Mouse (Mus musculus) stomach, embryonic 15.5 days (tissue): Measurements from ENCODE around the gene Ssh1. TPM values are rescaled to one million over a fixed set of nuclear protein-coding genes. Genes with fewer than 3 reads are reported as not detected.

ENCODE experiments used
- ATAC-seq: fragments of 200-750 bp; cut with Nextera tagmentation; 2 replicates; pipeline ENCODE4 v1.8.0; 2017; ENCODE audit warnings: low read depth, moderate number of reproducible peaks, moderate TSS enrichment; ENCODE audit not compliant: insufficient read depth, low FRiP score
- H3K27ac ChIP-seq: fragments of 300-500 bp; sonication (generic); 2 replicates; pipeline ENCODE4 v1.5.1; 2015; ENCODE audit warnings: mild to moderate bottlenecking, inconsistent platforms
- H3K27me3 ChIP-seq: fragments of 300-500 bp; sonication (generic); replicated peaks from 2 replicates; pipeline ENCODE4 v1.6.1; 2015; ENCODE audit warnings: inconsistent platforms
- H3K36me3 ChIP-seq: fragments of 300-500 bp; sonication (generic); 2 replicates; pipeline ENCODE4 v1.6.1; 2015; ENCODE audit warnings: inconsistent platforms
- H3K4me1 ChIP-seq: fragments of 300-500 bp; sonication (generic); 2 replicates; pipeline ENCODE4 v1.6.1; 2015; ENCODE audit warnings: inconsistent platforms
- H3K4me2 ChIP-seq: fragments of 300-500 bp; sonication (generic); 2 replicates; pipeline ENCODE4 v1.6.1; 2015; ENCODE audit warnings: mild to moderate bottlenecking, inconsistent platforms
- H3K4me3 ChIP-seq: fragments of 300-500 bp; sonication (generic); replicated peaks from 2 replicates; pipeline ENCODE4 v1.5.1; 2015; ENCODE audit warnings: inconsistent platforms
- H3K9ac ChIP-seq: fragments of 300-500 bp; sonication (generic); 2 replicates; pipeline ENCODE4 v1.6.1; 2015; ENCODE audit warnings: inconsistent platforms
- H3K9me3 ChIP-seq: fragments of 300-500 bp; sonication (generic); 2 replicates; pipeline ENCODE4 v1.6.1; 2016; ENCODE audit warnings: inconsistent platforms
- WGBS: fragments of 180-500 bp; shearing (Covaris S2); methylation state at CpG from one replicate; pipeline ENCODE4 v1.1.7; 2015; 5-methylcytosine and 5-hydroxymethylcytosine counted together
- polyA plus RNA-seq: library from polyadenylated mRNA; unstranded; fragments of >200 nt; fragmentation: Nextera tagmentation; extraction: Ambion mirVana; gene quantifications from 2 replicates; pipeline ENCODE4 v1.2.1, GENCODE M21; 2015

Gene Ssh1
- polyA plus RNA-seq, 1 experiment from 2014 or later: 13.7 TPM

- ATAC-seq: no peak
- H3K4me2 ChIP-seq: no peak overlapping the region
- H3K4me3 ChIP-seq: no peak overlapping the region
- no peak overlapping the region for H3K27ac ChIP-seq
- H3K9ac ChIP-seq: no peak overlapping the region
- peaks cover 10% of the 10 kb centered on the region; the same call in 1 of the 2 replicates for H3K36me3 ChIP-seq
- H3K27me3 ChIP-seq: no peaks in the 10 kb centered on the region
- H3K9me3 ChIP-seq: no peaks in the 10 kb centered on the region
- 82% methylated on average over 8 of the region's 8 CpGs for WGBS
- H3K4me1 ChIP-seq: peaks cover 33% of the 10 kb centered on the region
Measured at GRCm38 (mm10) chr5:113976597-113976996, 17.1 kb downstream of the Ssh1 start.

DNA sequence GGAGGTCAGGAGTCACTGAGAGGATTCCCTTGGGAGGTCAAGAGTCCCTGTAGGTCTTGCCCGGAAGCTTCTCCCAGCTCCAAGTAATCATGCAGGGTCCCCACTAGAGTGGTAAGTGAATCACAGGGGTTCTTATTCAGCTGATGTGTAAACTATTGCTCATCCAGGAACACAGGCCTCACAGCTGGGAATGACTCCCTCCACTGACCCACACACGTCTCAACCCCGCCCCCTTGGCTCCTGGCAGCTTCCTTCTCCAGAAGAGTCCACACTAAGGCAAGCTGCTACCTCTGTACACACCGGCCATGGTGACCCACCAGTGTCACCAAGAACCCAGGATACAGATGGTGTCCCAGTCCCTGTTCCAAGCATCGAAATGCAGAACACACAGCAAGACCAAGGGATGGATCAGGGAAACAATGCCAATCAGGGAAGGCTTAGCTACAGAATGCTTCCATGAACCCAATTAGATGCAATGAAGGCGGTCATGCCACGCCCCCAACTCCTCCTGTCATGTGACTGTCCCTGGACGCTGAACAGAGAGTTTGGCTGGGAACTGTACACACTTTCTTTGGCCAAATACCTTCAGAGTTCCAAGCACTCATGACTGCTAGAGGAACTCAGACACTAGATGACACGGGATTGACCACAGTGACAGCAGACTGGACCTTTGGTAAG is 18.0 kb downstream of the Ssh1 start:
- H3K4me2 ChIP-seq: no peak overlapping the region
- H3K27ac ChIP-seq: peak overlapping the region; percentile 80; the same call in 1 of the 2 replicates
- peaks cover 10% of the 10 kb centered on the region; the same call in 1 of the 2 replicates for H3K36me3 ChIP-seq
- peaks cover 33% of the 10 kb centered on the region for H3K4me1 ChIP-seq
- no peak overlapping the region for H3K4me3 ChIP-seq
- no peak for ATAC-seq
- WGBS: 63% methylated on average over 9 of the region's 9 CpGs
- no peaks in the 10 kb centered on the region for H3K27me3 ChIP-seq
- no peaks in the 10 kb centered on the region for H3K9me3 ChIP-seq
- H3K9ac ChIP-seq: no peak overlapping the region

GRCm38 (mm10) chr5:113974576-113974975 is 19.1 kb downstream of the Ssh1 start:
- Histone ChIP-seq H3K27ac (peak overlapping the region; percentile 80; the same call in 1 of the 2 replicates), H3K36me3 (peaks cover 12% of the 10 kb centered on the region), H3K9me3 (no peaks in the 10 kb centered on the region), H3K27me3 (no peaks in the 10 kb centered on the region), H3K9ac (no peak overlapping the region), H3K4me1 (peaks cover 33% of the 10 kb centered on the region), H3K4me2 (no peak overlapping the region; the same call in 1 of the 2 replicates), H3K4me3 (no peak overlapping the region)
- WGBS: 66% methylated on average over 15 of the region's 15 CpGs
- ATAC-seq: no peak

- no peaks in the 10 kb centered on the region for H3K9me3 ChIP-seq
- peak overlapping the region; percentile 80; the same call in 1 of the 2 replicates for H3K27ac ChIP-seq
- peaks cover 33% of the 10 kb centered on the region for H3K4me1 ChIP-seq
- no peak overlapping the region for H3K4me2 ChIP-seq
- no peak overlapping the region for H3K4me3 ChIP-seq
- H3K27me3 ChIP-seq: no peaks in the 10 kb centered on the region
- no peak for ATAC-seq
- WGBS: 74% methylated on average over 8 of the region's 8 CpGs
- H3K9ac ChIP-seq: no peak overlapping the region
- peaks cover 15% of the 10 kb centered on the region for H3K36me3 ChIP-seq
Measured at GRCm38 (mm10) chr5:113973790-113974189, 19.9 kb downstream of the Ssh1 start.

DNA sequence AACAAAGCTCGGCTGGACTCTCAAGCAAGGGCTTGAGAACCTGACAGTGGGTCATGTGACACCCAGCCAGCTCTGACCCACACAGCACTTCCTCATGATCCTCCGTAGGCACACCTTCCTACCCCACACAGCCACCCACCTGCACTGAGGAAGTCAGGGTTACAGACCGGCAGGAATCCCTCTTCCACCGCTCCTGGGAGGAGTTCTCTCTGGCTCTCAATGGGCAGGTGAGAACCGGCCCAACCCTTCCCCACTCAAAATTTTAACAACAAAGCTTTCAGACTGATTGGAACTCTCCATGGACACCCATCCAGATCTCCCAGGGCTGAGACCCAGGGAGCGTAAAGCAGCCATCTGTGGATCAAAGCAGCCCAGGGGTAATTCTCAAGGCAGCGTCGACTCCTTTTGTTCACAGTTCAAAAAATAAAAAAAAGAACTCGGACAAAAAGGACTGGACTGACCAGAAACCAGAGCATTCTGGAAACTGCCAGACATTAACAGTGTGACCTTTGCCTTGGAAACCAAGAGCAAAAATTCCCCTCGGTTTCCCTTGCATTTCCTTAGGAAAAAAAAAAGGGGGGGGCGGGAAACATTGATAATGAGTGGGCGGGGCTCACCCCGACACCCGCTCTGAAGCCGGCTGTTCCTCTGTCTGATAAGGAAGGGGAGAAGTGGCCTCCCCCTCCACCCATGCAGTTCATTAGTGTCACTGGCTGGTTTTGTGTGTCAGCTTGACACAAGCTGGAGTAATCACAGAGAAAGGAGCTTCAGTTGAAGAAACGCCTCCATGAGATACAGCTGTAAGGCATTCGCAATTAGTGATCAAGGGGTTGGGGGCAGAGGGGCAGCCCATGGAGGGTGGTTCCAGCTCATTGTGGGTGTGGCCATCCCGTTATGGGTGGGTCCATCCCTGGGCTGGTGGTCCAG is 20.8 kb downstream of the Ssh1 start:
- Histone ChIP-seq H3K27ac (peak overlapping the region; percentile 80), H3K4me3 (0 out of 2 replicates have a peak overlapping the region, but pooled peaks have one; percentile 0), H3K4me2 (peak overlapping the region; percentile 22), H3K4me1 (peaks cover 33% of the 10 kb centered on the region), H3K9ac (no peak overlapping the region), H3K36me3 (peaks cover 9% of the 10 kb centered on the region), H3K27me3 (no peaks in the 10 kb centered on the region), H3K9me3 (no peaks in the 10 kb centered on the region)
- 22% methylated on average over 18 of the region's 18 CpGs for WGBS
- peak; percentile 54; the same call in 1 of the 2 replicates for ATAC-seq

GRCm38 (mm10) chr5:113971434-113971960 is 22.2 kb downstream of the Ssh1 start:
- Histone ChIP-seq H3K27ac (no peak overlapping the region), H3K9ac (no peak overlapping the region), H3K9me3 (no peaks in the 10 kb centered on the region), H3K4me3 (no peak overlapping the region), H3K4me1 (peaks cover 29% of the 10 kb centered on the region), H3K36me3 (peaks cover 7% of the 10 kb centered on the region; the same call in 1 of the 2 replicates), H3K27me3 (no peaks in the 10 kb centered on the region), H3K4me2 (no peak overlapping the region)
- 81% methylated on average over 10 of the region's 10 CpGs for WGBS
- ATAC-seq: no peak

- Histone ChIP-seq H3K36me3 (peaks cover 19% of the 10 kb centered on the region; the same call in 1 of the 2 replicates), H3K27ac (no peak overlapping the region), H3K4me2 (no peak overlapping the region), H3K27me3 (no peaks in the 10 kb centered on the region), H3K4me3 (no peak overlapping the region), H3K4me1 (peaks cover 4% of the 10 kb centered on the region; the same call in 1 of the 2 replicates), H3K9me3 (no peaks in the 10 kb centered on the region), H3K9ac (no peak overlapping the region)
- no peak for ATAC-seq
- WGBS: 85% methylated on average over 11 of the region's 11 CpGs
Measured at GRCm38 (mm10) chr5:113968371-113968770, 25.3 kb downstream of the Ssh1 start.

DNA sequence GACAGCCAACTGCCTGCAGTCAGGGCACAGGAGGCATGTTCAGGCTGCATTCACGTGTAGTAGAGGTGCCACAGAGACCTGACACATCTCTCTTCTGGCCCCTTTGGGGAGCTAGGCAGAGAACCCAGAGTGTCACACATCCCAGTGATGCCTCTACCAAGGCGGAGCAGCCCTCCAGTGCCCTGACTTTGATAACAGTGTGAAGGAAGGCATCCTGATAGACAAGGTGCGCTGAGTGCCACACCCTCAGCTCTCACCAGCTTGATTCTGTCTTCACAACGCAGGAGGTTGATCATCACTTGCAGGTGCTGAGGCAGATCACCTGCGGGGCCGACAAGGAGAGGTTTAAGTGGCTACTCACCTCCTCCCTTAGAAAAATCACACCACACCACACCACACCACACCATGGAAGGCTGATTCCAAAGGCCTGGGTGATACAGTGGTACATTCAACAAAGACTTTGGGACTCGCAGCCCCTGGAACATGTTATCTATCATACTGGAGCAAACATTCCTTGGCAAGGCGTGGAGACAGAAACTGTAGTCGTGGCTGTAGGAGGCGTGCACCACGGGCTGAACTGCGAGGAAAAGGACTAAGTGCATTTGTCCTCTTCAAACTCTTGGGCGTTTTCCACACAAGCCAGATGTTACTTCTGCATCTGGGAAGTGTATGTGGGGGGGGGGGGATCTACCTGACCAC is 27.1 kb downstream of the Ssh1 start:
- Histone ChIP-seq H3K27me3 (no peaks in the 10 kb centered on the region), H3K4me3 (no peak overlapping the region), H3K36me3 (peaks cover 19% of the 10 kb centered on the region; the same call in 1 of the 2 replicates), H3K9me3 (no peaks in the 10 kb centered on the region), H3K9ac (no peak overlapping the region), H3K4me1 (0 out of 2 replicates have a peak, but pooled peaks cover 4% of the 10 kb centered on the region), H3K27ac (peak overlapping the region; percentile 61), H3K4me2 (no peak overlapping the region)
- peak; percentile 52; the same call in 1 of the 2 replicates for ATAC-seq
- WGBS: 67% methylated on average over 13 of the region's 13 CpGs

DNA sequence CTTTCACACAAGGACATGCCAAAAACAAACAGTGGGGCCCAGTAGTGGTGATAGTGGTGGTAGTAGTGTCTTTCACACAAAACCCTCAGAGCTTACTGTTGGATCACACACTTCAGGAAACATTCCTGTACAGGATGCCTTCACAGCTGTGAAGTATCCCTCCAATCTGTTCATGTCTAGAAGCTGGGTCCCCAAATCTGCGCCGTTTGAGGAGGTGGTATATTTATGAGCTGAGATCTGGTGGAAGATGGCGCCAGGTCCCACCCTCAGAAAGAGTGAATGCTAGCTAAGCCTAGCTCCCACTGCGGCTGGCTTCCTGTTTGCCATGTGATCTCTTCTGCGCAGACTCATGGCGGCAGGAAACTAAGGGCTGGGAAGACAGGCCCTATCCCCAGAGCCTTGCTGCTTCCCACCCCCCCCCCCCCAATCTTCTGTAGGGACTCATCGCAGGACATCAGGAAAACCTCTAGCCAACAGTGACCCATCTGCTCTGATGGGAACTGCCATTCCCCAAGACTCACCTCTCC is 28.0 kb downstream of the Ssh1 start:
- Histone ChIP-seq H3K36me3 (peaks cover 24% of the 10 kb centered on the region), H3K4me1 (0 out of 2 replicates have a peak, but pooled peaks cover 4% of the 10 kb centered on the region), H3K4me2 (no peak overlapping the region), H3K27ac (no peak overlapping the region), H3K27me3 (no peaks in the 10 kb centered on the region), H3K9ac (no peak overlapping the region), H3K4me3 (no peak overlapping the region), H3K9me3 (no peaks in the 10 kb centered on the region)
- no peak for ATAC-seq
- 92% methylated on average over 7 of the region's 7 CpGs for WGBS

DNA sequence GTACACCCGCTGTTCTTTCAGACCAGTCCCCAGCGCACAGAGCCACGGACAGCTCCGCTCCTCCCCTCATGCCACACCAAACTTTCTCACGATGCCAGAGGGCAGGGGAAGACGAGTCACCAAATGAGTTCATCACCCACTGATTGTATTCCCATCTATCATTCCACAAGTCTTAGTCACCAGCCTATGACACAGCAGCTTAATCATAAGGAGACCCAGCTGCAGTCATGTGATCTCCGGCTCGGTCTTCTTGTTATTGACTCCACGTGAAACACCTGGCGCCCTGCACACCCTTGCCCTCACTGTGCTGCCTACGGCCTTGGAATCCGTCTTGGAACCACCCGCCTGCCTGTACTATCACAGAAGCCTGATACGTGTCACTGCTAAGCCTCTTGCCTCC is 28.7 kb downstream of the Ssh1 start:
- no peak overlapping the region for H3K4me3 ChIP-seq
- H3K9me3 ChIP-seq: no peaks in the 10 kb centered on the region
- H3K9ac ChIP-seq: no peak overlapping the region
- no peak overlapping the region for H3K4me2 ChIP-seq
- H3K27me3 ChIP-seq: no peaks in the 10 kb centered on the region
- 0 out of 2 replicates have a peak, but pooled peaks cover 5% of the 10 kb centered on the region for H3K4me1 ChIP-seq
- H3K27ac ChIP-seq: no peak overlapping the region
- 77% methylated on average over 14 of the region's 14 CpGs for WGBS
- H3K36me3 ChIP-seq: peaks cover 24% of the 10 kb centered on the region
- ATAC-seq: peak; percentile 20; the same call in 1 of the 2 replicates

DNA sequence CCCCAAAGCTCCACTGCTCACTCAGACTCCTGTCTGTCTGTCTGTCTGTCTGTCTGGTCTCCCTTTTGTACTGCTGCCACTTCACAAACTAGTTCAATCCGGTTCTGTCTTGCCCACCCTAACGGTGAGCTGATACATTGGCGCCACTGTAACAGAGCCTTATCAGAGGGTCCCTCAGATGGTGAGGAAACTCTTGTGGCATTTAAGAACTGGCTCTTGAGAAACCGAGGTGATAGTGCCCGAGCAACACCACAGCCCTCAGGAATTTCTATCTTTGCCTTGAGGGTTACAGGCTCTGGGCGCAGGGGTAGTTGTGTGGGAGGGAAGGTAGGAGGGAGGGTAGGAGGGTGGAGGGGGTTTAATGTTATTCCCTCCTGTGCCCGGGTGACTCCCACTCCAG is 31.9 kb downstream of the Ssh1 start:
- H3K9ac ChIP-seq: no peak overlapping the region
- H3K36me3 ChIP-seq: peaks cover 29% of the 10 kb centered on the region
- no peak overlapping the region for H3K4me2 ChIP-seq
- H3K27me3 ChIP-seq: no peaks in the 10 kb centered on the region
- no peaks in the 10 kb centered on the region for H3K9me3 ChIP-seq
- WGBS: 63% methylated on average over 7 of the region's 7 CpGs
- H3K4me3 ChIP-seq: no peak overlapping the region
- no peak for ATAC-seq
- H3K27ac ChIP-seq: no peak overlapping the region
- 0 out of 2 replicates have a peak, but pooled peaks cover 6% of the 10 kb centered on the region for H3K4me1 ChIP-seq
